Mouse (Mus musculus) effector memory CD4-positive, alpha-beta T cell, adult 7 months (primary cell): ENCODE results near the gene Prr36. TPM values are rescaled to one million over a fixed set of nuclear protein-coding genes. Genes with fewer than 3 reads are reported as not detected.

Experiments used
- polyA plus RNA-seq: library from polyadenylated mRNA; unstranded; fragments of 100-300 nt; shearing (Covaris generic); gene quantifications from one replicate; pipeline ENCODE4 v1.2.1, GENCODE M21; 2017

Prr36 gene
- polyA plus RNA-seq, result 0.12 TPM

DNA sequence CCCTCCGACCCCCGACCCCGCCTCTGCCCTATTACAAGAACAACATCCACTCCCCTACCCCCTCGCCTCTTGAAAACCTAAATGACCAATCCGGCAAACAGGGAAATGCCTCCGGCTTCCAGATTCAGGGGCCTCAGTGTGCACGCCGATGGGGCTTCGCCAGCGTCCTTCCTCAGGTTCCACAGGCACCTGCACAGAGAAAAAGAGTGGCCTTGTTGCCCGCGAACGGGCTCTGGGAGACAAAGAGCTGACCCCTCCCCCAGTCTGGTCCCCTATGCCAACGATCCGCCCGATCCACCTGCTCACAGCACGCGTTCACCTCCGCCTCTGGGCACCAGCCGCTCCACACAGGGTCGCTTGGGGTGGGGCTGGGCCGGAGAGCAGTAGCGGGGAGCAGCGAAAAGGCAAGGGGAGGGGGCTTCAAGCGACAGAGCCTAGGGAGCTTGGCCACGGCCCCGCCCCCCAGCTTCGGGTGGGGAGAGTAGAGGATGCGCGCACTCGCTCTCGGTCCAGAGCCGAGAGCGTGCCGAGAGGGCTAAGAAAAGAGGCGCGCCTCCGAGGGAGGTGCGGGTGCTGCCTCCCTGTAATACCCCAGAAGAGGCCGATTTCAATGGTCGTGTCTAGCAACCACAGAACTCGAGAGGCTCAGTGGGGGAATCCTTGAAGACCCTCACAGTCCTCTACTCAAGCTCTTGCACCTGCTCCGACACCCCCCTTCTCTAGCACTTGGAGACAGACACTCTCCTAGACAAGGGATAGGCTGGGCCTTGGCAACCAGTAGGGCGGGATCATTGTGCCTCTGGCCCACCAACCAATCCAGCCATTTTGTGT lies at the start of gene Prr36:
Gene Prr36 (minus strand): TSS at position 669 of the 831 bp plus-strand sequence.

DNA sequence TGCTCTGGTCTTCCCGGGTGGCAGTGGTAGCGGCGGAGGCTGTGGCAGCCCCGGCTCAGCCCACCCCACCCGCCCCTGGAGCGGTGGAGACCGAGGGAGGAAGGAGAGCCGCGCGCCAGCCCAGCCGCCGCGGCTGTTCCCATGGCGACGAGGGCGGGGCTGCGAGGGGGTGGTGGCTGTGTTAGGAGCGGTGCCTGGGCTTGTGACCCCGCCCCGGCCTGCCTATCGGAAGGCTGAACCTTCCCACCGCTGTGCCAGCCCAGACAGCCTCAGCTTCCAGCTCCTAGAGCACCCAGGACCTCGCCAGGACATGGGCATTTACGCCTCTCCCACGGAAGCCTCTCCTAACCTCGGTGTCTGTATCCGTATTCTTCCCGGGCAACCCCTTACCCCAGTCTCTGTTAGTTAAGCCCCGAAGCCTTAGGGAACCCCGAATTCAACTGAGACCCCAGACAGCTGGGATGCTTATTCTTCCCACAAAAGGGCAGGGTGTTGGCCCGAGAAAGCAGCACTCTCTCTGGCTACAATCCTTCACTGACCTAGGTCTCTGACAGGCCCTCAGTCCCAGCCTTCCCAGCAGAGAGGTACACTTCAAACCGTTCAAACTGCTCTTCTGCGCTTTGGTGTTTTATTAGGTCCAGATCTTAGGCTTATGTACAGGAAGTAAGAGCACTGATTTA lies 42.0 kb upstream of the Prr36 start, which contains the start of gene Ctxn1:
Gene Ctxn1 (minus strand): TSS at position 150 of the 680 bp plus-strand sequence.

DNA sequence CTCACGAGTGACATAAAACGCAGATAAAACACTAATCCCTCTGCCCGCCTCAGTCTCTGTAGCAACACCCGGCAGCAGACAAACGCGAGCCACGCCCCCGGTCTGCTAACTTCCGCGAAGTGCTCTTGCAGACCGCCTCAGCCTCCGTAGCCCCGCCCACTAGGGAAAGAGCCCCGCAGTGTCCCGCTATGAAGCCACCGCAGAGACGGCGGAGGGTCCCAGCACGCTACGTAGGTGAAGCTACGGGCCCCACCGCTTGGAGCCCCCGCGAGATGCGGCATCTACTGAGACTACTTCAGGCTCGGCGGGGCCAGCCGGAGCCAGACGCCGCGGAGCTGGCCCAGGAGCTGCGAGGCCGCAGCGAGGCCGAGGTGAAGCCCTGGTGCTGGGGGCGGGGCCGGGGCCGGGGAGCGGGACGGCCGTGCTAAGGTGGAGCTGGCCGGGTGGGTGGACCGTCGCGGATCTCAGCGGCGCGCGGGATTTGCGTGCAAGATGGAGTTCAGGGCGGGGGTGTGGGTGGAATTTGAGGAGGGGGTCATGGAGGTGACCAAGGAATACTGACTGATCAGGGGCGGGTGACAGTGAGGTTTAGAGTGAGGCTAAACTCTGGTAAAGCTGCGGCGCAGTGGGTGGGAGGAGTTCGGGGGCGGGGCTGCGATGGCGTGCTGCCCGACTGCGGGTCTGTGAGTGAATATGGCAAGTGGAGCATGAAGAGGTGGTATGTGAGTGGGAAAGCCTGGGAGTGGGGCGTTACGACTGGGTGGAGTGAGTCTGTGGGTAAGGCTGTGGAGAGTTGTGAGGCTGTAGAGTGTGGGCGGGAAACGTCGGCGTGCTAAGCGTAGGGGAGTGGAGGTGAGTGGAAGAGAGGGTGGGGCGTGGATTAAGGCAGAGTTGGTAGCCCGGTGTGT lies 35.9 kb upstream of the Prr36 start, which contains the start of gene Snapc2:
Gene Snapc2 (plus strand): TSS at position 147 of the 908 bp plus-strand sequence.

DNA sequence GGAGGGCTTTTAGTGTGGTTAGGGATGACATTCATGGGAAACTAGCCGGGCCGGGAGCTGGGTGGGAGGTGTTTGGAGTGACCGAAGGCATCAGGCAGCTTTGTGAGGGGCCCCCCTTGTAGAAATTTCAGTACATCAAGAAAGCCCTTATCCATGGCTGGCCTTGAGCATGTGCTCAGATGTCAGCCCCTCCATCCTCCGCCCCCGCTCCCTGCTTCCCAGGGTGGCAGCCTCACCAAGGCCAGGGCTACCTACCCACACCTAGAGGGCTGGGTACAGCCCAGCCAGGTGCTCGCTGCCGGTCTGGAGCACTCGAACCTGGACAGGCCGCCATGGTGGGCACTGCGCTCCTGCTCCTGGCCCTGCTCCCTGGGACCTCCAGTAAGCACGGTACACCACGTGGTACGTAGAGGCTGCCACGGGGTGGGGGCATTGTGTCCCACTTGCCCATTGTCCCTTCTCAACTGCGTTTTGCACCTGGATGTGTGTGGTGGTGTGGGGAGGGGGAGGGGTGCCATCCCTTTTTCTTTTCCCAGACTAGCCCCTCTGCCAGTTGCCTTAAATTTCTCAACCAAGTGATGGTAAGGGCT lies 30.8 kb upstream of the Prr36 start, which contains the start of gene Tgfbr3l:
Gene Tgfbr3l (plus strand): TSS at position 264 of the 590 bp plus-strand sequence.

DNA sequence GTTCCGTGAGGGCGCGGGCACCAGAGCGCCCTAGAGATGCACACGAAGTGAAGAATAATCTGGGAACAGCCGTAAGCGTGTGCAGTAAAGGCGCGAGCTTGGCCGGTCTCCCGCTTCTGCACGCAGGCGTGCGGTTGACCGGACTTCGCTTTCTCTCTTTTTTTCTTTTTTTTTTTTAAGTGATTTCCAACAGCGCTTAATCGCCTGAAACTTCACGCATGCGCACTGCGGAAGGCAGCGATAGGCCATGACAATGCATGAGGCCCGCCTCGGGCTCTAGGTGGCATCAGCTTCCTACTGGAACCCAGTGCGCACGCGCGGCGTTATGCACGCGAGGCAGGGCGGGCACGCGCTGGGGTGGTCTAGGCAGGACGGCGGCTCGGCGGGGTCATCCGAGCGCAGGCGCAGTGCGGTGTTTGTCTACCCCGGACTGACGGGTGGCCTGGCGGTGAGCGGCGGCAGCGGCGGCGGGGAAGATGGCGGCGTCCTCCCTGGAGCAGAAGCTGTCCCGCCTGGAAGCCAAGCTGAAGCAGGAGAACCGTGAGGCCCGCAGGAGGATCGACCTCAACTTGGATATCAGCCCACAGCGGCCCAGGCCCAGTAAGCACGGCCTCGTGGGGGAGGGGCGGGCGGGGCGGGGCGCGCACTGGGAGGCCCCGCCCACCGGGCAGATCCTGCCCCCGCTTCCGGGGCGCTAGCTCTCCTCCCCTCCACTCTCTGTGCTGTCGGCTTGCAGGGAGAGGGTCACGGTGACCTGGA lies 21.4 kb upstream of the Prr36 start, which contains the start of the genes Map2k7 and Gm49320:
Gene Map2k7 (plus strand): TSS at position 307 of the 759 bp plus-strand sequence.
Gene Gm49320 (plus strand): TSS at position 432 of the 759 bp plus-strand sequence.

DNA sequence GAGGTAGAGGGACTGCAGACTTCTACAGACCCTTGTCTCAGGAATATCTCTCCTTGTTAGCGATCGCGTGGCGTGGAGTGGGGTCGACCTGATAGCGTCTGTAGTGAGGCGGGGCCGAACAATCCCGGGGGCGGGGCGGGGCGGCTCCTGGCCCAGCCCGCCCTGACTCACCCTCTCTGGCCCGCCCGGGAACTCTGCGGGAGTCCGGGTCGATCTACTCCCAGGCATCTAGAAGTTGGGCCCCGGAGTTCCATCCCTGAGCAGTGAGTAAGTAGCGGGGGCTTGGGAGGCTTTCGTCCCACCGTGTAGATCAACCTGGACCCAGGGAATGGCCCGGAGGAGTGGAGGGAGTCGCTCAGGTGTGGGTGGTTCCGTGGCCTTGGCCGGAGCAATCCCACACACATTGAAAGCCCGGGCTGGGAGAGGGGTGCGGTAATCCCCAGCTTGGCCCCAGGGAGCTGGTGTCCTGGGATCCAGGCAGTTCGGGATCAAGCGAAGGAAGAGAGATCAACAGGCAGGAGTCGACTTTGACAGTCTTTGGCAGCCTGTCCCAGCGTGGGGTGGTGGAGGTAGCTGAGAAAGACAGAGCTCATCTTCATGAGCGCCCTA lies 9.6 kb upstream of the Prr36 start, which contains the start of gene Lrrc8e:
Gene Lrrc8e (plus strand): TSS at position 89 of the 609 bp plus-strand sequence.

DNA sequence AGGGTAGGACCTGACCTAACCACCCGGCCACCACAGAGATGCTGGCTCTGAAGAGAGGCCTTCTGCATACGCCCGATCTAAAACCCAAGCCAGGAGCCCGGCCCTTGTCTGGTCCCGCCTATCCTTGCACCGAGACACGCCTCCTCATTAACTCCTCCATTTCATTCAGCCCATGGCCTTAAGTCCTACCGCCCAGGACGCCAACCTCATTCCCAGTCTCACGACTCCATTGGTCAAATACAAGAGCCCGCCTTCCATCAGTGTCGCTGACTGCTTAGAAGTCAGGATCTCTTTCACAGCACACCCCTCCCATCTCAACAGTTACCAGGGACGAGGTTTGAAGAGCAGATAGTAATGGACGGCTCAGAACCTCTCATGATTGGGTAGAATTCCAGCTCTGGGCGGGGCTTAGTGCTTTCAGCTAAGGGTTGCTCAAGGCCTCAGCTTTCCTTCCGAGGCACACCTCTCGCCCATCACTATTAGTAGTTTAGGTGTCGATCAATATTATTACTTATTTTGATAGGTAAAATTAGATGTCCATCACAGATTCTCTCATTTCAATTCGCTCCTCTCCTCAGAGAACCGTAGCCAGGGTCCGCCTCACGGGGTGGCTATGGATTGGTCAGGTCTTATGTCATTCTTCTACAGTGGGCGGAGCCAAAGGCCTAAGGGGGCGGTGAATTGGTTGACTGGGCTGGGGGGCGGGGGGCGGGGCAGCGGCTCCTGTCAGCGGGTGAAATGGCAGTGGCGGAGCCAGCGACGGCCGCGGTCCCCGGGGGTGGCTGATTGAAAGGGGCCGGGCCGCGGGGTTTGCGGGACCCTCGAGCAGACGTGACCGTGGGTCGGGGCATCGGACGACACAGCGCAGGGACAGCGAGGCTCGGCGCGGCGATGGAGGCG lies 51.2 kb downstream of the Prr36 start, which contains the start of gene Evi5l:
Gene Evi5l (plus strand): TSS at position 716 of the 900 bp plus-strand sequence.

Other genes starting within 250 kb of the Prr36 start
- gene Cd209f, start 111.6 kb downstream of the Prr36 start, polyA plus RNA-seq, result 0.38 TPM
- 0.87 TPM for gene Cd209g, start 83.4 kb downstream of the Prr36 start, polyA plus RNA-seq
- 10.3 TPM for gene Evi5l, start 50.9 kb downstream of the Prr36 start, polyA plus RNA-seq
- 0.26 TPM for gene Lrrc8e, start 9.4 kb upstream of the Prr36 start, polyA plus RNA-seq
- gene Map2k7, start 21.3 kb upstream of the Prr36 start, polyA plus RNA-seq, result 80.1 TPM
- 0.35 TPM for gene Gm49320, start 21.4 kb upstream of the Prr36 start, polyA plus RNA-seq
- gene Tgfbr3l, start 30.8 kb upstream of the Prr36 start, polyA plus RNA-seq, result 1.1 TPM
- 13.9 TPM for gene Snapc2, start 35.6 kb upstream of the Prr36 start, polyA plus RNA-seq
- gene Ctxn1, start 41.8 kb upstream of the Prr36 start, polyA plus RNA-seq, result 0.95 TPM
- 49.1 TPM for gene Timm44, start 58.5 kb upstream of the Prr36 start, polyA plus RNA-seq
- gene Ccl25, start 107.8 kb upstream of the Prr36 start, polyA plus RNA-seq, result 4.7 TPM
- gene Elavl1, start 108.0 kb upstream of the Prr36 start, polyA plus RNA-seq, result 211 TPM